Mouse (Mus musculus) olfactory bulb, adult 2 months (tissue): ENCODE measurements around the gene Nme3.

Source experiments
- CTCF ChIP-seq: fragments of 200-500 bp; IDR thresholded peaks from 2 replicates; pipeline ENCODE4 v1.5.1; 2012; ENCODE audit warnings: low read depth, mild to moderate bottlenecking, low read length, moderate library complexity; ENCODE audit not compliant: insufficient read depth
- POLR2A ChIP-seq: fragments of 200-500 bp; IDR thresholded peaks from 2 replicates; pipeline ENCODE4 v1.6.1; 2012; ENCODE audit warnings: mild to moderate bottlenecking, low read depth, low read length, moderate library complexity; ENCODE audit not compliant: insufficient read depth

DNA sequence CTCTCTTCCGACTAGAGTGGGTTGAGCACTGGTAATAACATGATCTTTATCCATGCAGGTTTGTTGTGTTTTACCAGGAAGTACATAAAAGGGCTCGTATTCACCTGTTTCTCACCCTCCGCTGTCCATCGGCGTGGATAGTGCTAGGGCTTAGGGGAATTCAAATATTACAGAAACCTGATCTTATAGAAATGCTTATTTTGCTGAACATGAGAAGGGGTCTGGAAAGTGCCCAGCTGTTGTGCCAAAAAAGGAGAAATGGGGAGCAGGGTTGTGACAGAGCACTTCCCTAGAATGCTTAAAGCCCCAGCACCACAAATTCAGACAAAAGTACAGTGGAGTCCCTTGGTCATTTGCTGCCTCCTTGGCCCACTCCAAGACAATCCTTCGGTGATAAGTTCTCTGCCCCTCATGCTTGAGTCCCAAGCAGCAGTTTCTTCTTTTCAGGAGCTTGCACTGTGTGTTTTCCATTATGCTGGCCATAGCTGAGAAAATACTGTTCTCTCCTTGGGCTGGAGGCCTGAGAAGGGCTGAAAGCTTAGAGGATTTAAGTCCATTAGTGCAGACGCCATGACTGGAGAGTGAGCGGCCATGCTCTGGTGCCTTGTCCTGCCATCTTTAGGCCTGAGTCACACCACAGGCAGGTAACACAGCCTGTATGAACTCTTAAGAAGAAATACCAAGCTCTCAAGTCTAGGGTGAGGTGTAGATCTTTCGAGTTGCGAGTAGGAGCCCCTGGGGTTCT lies 44.7 kb upstream of the Nme3 start:
- TF ChIP-seq POLR2A, result no peak
- TF ChIP-seq CTCF, result no peak
